Mouse (Mus musculus) kidney, postnatal 36 days (tissue): Measurements from ENCODE around the gene Nelfb.

Experiments
- DNase-seq, 2 experiments: peaks; one replicate each; pipeline ENCODE4 v3.0.0; 2021 to 2022; ENCODE audit warnings: mixed read lengths in 2 of 2

Gene Nelfb

GRCm38 (mm10) chr2:25195211-25196156 is 15.8 kb downstream of the Nelfb start:
- DNase-seq, result peak; percentile 89 to 90

GRCm38 (mm10) chr2:25194486-25195171 is 16.7 kb downstream of the Nelfb start:
- peak in 1 of 2 experiments; percentile 42 for DNase-seq

- DNase-seq, result no peak
These were observed 17.3 kb downstream of the Nelfb start for GRCm38 (mm10) chr2:25194006-25194405.

GRCm38 (mm10) chr2:25193330-25193770 is 17.9 kb downstream of the Nelfb start:
- DNase-seq, result peak; percentile 92 to 93

GRCm38 (mm10) chr2:25187841-25188240 is 23.4 kb downstream of the Nelfb start:
- DNase-seq, result no peak

- no peak for DNase-seq
These were observed 24.7 kb downstream of the Nelfb start for GRCm38 (mm10) chr2:25186575-25186930.

- peak; percentile 58 to 74 for DNase-seq
These were observed 25.4 kb downstream of the Nelfb start for GRCm38 (mm10) chr2:25185625-25186574.

- DNase-seq, result no peak
These were observed 26.8 kb downstream of the Nelfb start for GRCm38 (mm10) chr2:25184496-25184895.

- DNase-seq, result no peak
These were observed 28.0 kb downstream of the Nelfb start for GRCm38 (mm10) chr2:25183336-25183735.

- no peak for DNase-seq
These were observed 28.6 kb downstream of the Nelfb start for GRCm38 (mm10) chr2:25182664-25183063.

- DNase-seq, result no peak
These were observed 29.3 kb downstream of the Nelfb start for GRCm38 (mm10) chr2:25181891-25182397.

GRCm38 (mm10) chr2:25180973-25181890 is 30.1 kb downstream of the Nelfb start:
- DNase-seq, result peak in 1 of 2 experiments; percentile 66

- peak; percentile 96 to 97 for DNase-seq
These were observed 30.8 kb downstream of the Nelfb start, which contains the start of gene Nrarp for GRCm38 (mm10) chr2:25180478-25180903. Nrarp (plus strand) TSS chr2:25180758.

- DNase-seq, result no peak
These were observed 31.6 kb downstream of the Nelfb start for GRCm38 (mm10) chr2:25179566-25180217.

GRCm38 (mm10) chr2:25178285-25178972 is 32.9 kb downstream of the Nelfb start:
- DNase-seq, result no peak

- DNase-seq, result peak; percentile 78 to 87
These were observed 33.6 kb downstream of the Nelfb start for GRCm38 (mm10) chr2:25177685-25178084.

- DNase-seq, result no peak
These were observed 34.2 kb downstream of the Nelfb start for GRCm38 (mm10) chr2:25177076-25177475.

GRCm38 (mm10) chr2:25176573-25176972 is 34.7 kb downstream of the Nelfb start:
- DNase-seq, result peak; percentile 53 to 64

- no peak for DNase-seq
These were observed 35.6 kb downstream of the Nelfb start for GRCm38 (mm10) chr2:25175690-25176078.
